Mouse (Mus musculus): Measurements from ENCODE around the gene Tnfsf14. TPM values are rescaled to one million over a fixed set of nuclear protein-coding genes. Genes with fewer than 3 reads are reported as not detected.

Tnfsf14 gene
- total and polyA plus RNA-seq, 3 experiments: 10.6 to 15.4 (median 14.6) TPM

DNA sequence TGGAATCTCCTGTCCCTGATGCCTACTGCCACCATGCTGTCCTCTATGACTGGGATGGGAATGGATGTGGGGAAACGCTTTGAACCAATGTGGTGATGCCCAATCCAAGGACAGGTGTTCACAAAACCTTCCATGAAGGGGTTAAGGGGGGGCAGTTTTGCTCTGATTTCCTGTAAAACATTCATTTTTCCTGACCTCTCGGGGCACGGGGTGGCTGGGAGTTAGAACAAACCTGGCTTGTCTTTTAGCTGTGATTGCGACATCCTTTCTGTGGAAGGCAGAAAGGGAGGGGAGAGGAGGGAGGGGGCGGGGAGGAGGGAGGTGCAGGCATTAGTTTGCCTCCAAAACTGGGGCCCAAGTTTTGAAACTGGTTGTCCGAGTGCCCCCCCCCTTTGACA, 36.8 kb upstream of the Tnfsf14 start:
- no peaks in the 10 kb centered on the region for H3K27me3 ChIP-seq (replicated peaks)
- H3K4me2 ChIP-seq (ENCODE audit: insufficient read depth, low read depth, poor library complexity, severe bottlenecking): no peak overlapping the region
- no peak for DNase-seq (ENCODE audit: extremely low read depth)
- H3K4me3 ChIP-seq (replicated peaks in 1 of 3; ENCODE audit: low read depth in 2 of 3, low read length in 2 of 3, poor library complexity in 1 of 3): no peak overlapping the region
- no peak overlapping the region for H3K9ac ChIP-seq (ENCODE audit: insufficient read depth, low read depth)
- peaks cover 3 to 13% of the 10 kb centered on the region in 2 experiments; a peak in 3 of 4 replicates for H3K4me1 ChIP-seq (ENCODE audit: control insufficient read depth in 1 of 2, insufficient read depth in 2 of 2)
- TF ChIP-seq SIN3A (IDR thresholded peaks at IDR 0.05; ENCODE audit: low read length) (no peak), HCFC1 (IDR thresholded peaks at IDR 0.05; ENCODE audit: low read depth, low read length) (no peak), SMC3 (IDR thresholded peaks at IDR 0.05; ENCODE audit: low read depth, low read length) (no peak), MAX (IDR thresholded peaks at IDR 0.05; ENCODE audit: low read length) (no peak), USF1 (IDR thresholded peaks at IDR 0.05; ENCODE audit: low read depth, low read length) (no peak), JUND (conservative IDR thresholded peaks at IDR 0.05; ENCODE audit: low read depth, low read length) (no peak), JUN (IDR thresholded peaks at IDR 0.05; ENCODE audit: insufficient read depth, low read depth, low read length) (no peak), USF2 (conservative IDR thresholded peaks at IDR 0.05; ENCODE audit: low read depth, low read length) (no peak), RAD21 (IDR thresholded peaks at IDR 0.05; ENCODE audit: low read depth, low read length) (no peak), EP300 (IDR thresholded peaks at IDR 0.05; ENCODE audit: low read length) (no peak), MAZ (IDR thresholded peaks at IDR 0.05; ENCODE audit: low read depth, low read length) (no peak), MEF2A (IDR thresholded peaks at IDR 0.05; ENCODE audit: borderline replicate concordance, low read depth, low read length) (no peak)
- dilution Hi-C loops (cut with MboI; ENCODE audit: extremely low pct_ligation_motif_present, extremely low pct_unique_long_range_greater_than_20kb, low sequenced_read_pairs): no loop called here
- H3K79me2 ChIP-seq (replicated peaks; ENCODE audit: control insufficient read depth, extremely low read depth, insufficient read depth, poor library complexity, severe bottlenecking): no peaks in the 10 kb centered on the region
- H3K36me3 ChIP-seq (replicated peaks in 1 of 2; ENCODE audit: control insufficient read depth in 1 of 2, insufficient read depth in 1 of 2, low read length in 1 of 2): peaks cover 15 to 22% of the 10 kb centered on the region in 2 experiments
- no peaks in the 10 kb centered on the region for H3K9me3 ChIP-seq (replicated peaks; ENCODE audit: low read length)
- in situ Hi-C loops (cut with MboI; ENCODE audit: low pct_ligation_motif_present, low pct_unique_long_range_greater_than_20kb, low sequenced_read_pairs): no loop called here
- no peak overlapping the region for H3K27ac ChIP-seq (ENCODE audit: insufficient read depth, low read depth)

DNA sequence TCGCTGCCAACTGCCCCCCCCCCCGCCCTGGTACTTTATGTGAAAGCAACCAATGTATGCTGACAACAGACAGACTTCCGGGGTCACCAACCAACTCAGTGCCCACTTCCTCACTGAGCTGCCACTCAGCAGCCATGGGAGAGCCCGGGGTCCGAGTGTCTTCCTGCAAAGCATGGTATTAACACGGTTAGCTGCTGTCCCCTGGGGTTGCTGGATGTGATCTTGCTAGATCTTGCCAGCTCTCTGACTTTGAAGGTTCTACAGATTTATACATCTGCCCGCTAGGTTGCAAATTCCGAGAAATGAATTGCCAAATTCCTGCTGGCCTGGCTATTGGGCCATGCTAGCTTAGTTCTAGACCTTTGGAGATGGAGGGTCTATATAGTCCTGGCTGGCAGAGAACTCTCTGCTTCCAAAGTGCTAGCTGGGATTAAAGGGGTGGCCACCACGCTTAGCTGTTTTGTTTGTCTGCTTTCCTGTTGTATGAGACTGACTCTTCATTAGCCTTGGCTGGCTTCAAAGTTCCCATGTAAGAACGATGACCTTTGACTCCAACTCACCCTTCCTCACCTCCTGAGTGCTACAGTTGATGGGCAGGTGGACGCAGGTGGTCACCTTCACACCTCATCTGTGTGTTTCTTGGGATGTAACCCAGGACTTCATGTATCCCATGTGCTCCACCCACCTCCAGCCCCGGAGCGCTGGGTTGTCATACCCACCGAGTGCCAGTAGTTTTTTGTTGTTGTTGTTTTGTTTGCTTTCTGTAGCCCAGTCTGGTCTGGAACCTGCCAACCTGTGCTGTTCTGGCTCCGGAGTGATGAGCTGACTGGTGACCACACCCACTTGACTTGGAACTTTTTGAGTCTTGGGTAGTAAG, 36.1 kb upstream of the Tnfsf14 start:
- Histone ChIP-seq H3K27ac (ENCODE audit: insufficient read depth, low read depth) (no peak overlapping the region), H3K9ac (ENCODE audit: insufficient read depth, low read depth) (no peak overlapping the region), H3K9me3 (replicated peaks; ENCODE audit: low read length) (no peaks in the 10 kb centered on the region), H3K79me2 (replicated peaks; ENCODE audit: control insufficient read depth, extremely low read depth, insufficient read depth, poor library complexity, severe bottlenecking) (no peaks in the 10 kb centered on the region), H3K4me2 (ENCODE audit: insufficient read depth, low read depth, poor library complexity, severe bottlenecking) (no peak overlapping the region), H3K4me1 (ENCODE audit: control insufficient read depth in 1 of 2, insufficient read depth in 2 of 2) (peaks cover 3 to 13% of the 10 kb centered on the region in 2 experiments; a peak in 3 of 4 replicates), H3K4me3 (replicated peaks in 1 of 3; ENCODE audit: low read depth in 2 of 3, low read length in 2 of 3, poor library complexity in 1 of 3) (no peak overlapping the region), H3K27me3 (replicated peaks) (no peaks in the 10 kb centered on the region), H3K36me3 (replicated peaks in 1 of 2; ENCODE audit: control insufficient read depth in 1 of 2, insufficient read depth in 1 of 2, low read length in 1 of 2) (peaks cover 10 to 16% of the 10 kb centered on the region in 2 experiments)
- in situ Hi-C loops (cut with MboI; ENCODE audit: low pct_ligation_motif_present, low pct_unique_long_range_greater_than_20kb, low sequenced_read_pairs) (no loop called here), dilution Hi-C loops (cut with MboI; ENCODE audit: extremely low pct_ligation_motif_present, extremely low pct_unique_long_range_greater_than_20kb, low sequenced_read_pairs) (no loop called here)
- no peak for TF ChIP-seq ZKSCAN1 (IDR thresholded peaks at IDR 0.05; ENCODE audit: borderline replicate concordance, low read depth, low read length)
- no peak for TF ChIP-seq E2F4 (IDR thresholded peaks at IDR 0.05; ENCODE audit: insufficient replicate concordance, low read depth, low read length)
- DNase-seq (ENCODE audit: extremely low read depth): no peak

Data from CH12.LX (cell line).